Mouse (Mus musculus) liver, adult 2 months (tissue): Measurements from ENCODE around the gene Ralgps1. TPM values are rescaled to one million over a fixed set of nuclear protein-coding genes. Genes with fewer than 3 reads are reported as not detected.
"Not testable (repeated sequence)": the region's sequence is repeated elsewhere in the genome, so short reads cannot be mapped to it uniquely, and the experiment has no call there.

Source experiments
- DNase-seq: peaks from one replicate; pipeline ENCODE4 v3.0.0-alpha.2; 2011; ENCODE audit warnings: low read depth, low spot score; ENCODE audit errors: extremely low read depth
- H3K27ac ChIP-seq: fragments of 200-500 bp; replicated peaks from 2 replicates; pipeline ENCODE4 v1.5.1; 2012; ENCODE audit warnings: low read depth, mild to moderate bottlenecking, control low read depth, inconsistent platforms, low read length; ENCODE audit not compliant: insufficient read depth
- H3K27me3 ChIP-seq: fragments of 200-500 bp; 2 replicates; pipeline ENCODE4 v1.6.1; 2012; ENCODE audit warnings: mild to moderate bottlenecking, moderate library complexity, low read length, inconsistent platforms; ENCODE audit not compliant: control insufficient read depth, insufficient read depth
- H3K36me3 ChIP-seq: fragments of 200-500 bp; 2 replicates; pipeline ENCODE4 v1.6.1; 2012; ENCODE audit warnings: low read length, inconsistent platforms; ENCODE audit not compliant: control insufficient read depth, insufficient read depth
- H3K4me1 ChIP-seq: fragments of 200-500 bp; 2 replicates; pipeline ENCODE4 v1.6.1; 2011; ENCODE audit warnings: low read length; ENCODE audit not compliant: control insufficient read depth, insufficient read depth
- H3K4me3 ChIP-seq: fragments of 200-500 bp; 2 replicates; pipeline ENCODE4 v1.5.1; 2011; ENCODE audit warnings: low read depth, mild to moderate bottlenecking, control low read depth, low read length, moderate library complexity; ENCODE audit not compliant: insufficient read depth
- H3K79me2 ChIP-seq: fragments of 200-500 bp; 2 replicates; pipeline ENCODE4 v1.6.1; 2012; ENCODE audit warnings: inconsistent platforms, mild to moderate bottlenecking, low read length, moderate library complexity; ENCODE audit not compliant: control insufficient read depth, insufficient read depth
- H3K9ac ChIP-seq: fragments of 200-500 bp; 2 replicates; pipeline ENCODE4 v1.6.1; 2012; ENCODE audit warnings: low read depth, mild to moderate bottlenecking, control low read depth, inconsistent platforms, low read length
- CTCF ChIP-seq: fragments of 200-500 bp; IDR thresholded peaks from 2 replicates; pipeline ENCODE4 v1.5.1; 2011; ENCODE audit warnings: low read depth, low read length, control low read depth
- POLR2A ChIP-seq: fragments of 200-500 bp; IDR thresholded peaks from 2 replicates; pipeline ENCODE4 v1.6.1; 2011; ENCODE audit warnings: low read length, control low read depth; ENCODE audit not compliant: insufficient read depth; ENCODE audit errors: extremely low read depth
- WGBS: fragments of 180-500 bp; shearing (Covaris S2); methylation state at CpG from one replicate; pipeline ENCODE4 v1.1.7; 2018; 5-methylcytosine and 5-hydroxymethylcytosine counted together
- polyA plus RNA-seq: library from polyadenylated mRNA; depleted of rRNA; stranded (reverse); fragments of >200 nt; gene quantifications from 2 replicates; pipeline ENCODE4 v1.2.3, GENCODE M21; 2012
- total RNA-seq: library from RNA; depleted of rRNA; stranded (reverse); fragments of >200 nt; gene quantifications from 2 replicates; pipeline ENCODE4 v1.2.3, GENCODE M21; 2014

Gene Ralgps1
- total and polyA plus RNA-seq, 2 experiments, result 2.6 to 3.3 TPM

DNA sequence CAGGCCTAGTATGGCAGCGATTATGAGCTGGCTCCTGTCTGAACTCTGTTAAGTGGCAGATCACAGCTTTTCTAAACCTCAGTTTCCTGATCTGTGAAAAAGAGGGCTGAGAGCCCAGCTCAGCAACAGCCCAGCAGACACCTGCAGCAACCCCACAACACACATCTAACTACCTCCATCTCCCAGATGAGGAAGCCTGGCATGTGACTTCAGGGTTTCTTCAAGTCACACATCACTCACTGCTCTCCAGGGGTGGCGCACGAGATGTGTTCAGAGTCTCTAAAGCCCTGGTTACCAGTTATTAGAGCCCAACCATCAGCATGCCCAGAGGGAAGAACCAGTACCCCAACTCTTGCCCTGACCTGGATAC, 153.9 kb downstream of the Ralgps1 start:
- Histone ChIP-seq H3K4me1 (0 out of 2 replicates have a peak, but pooled peaks cover 5% of the 10 kb centered on the region), H3K4me3 (0 out of 2 replicates have a peak overlapping the region, but pooled peaks have one; percentile 10), H3K36me3 (no peaks in the 10 kb centered on the region), H3K27ac (peak overlapping the region; percentile 12; the same call in 1 of the 2 replicates), H3K79me2 (no peaks in the 10 kb centered on the region), H3K27me3 (no peaks in the 10 kb centered on the region), H3K9ac (peak overlapping the region; percentile 25; the same call in 1 of the 2 replicates)
- WGBS, result 75% methylated on average over 3 of the region's 3 CpGs
- DNase-seq, result no peak
- no peak for TF ChIP-seq POLR2A
- no peak for TF ChIP-seq CTCF

DNA sequence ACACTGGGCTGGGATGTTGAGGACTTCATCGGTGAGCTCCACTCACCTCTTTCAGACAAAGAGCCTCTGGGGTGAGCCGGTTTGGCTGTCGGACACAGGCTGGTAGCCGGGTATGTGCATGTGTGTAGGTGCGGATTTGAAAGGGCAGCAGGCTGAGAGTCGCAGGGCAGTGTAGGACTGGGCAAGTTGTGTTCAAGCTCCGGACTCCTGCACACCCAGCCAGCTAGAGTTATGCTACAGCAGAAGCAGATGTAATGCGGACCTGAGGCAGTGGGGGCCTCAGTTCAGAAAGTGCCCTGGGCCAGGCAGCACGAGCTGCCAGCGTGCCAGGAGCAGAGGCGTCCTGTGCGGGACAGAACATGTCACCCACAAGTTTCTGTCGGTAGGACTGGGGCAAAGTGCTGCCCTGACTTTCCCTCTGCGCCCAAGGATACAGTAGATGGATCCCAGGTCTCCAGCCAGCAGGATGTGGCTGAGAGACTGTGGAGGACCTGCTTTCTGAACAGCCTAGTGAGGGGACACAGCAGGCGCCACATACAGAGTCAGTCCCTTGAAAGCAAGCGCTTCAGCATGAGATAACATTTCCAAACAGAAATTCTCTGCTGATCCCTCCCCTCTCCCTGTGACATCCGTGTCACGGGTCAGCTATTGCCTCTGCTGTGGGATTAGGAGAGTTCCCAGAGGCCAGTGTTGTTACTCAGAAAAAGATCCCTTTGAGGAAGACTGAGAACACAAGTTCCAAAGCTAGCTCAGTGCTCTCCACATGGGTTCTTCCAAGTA, 154.5 kb downstream of the Ralgps1 start:
- Histone ChIP-seq H3K4me1 (0 out of 2 replicates have a peak, but pooled peaks cover 5% of the 10 kb centered on the region), H3K79me2 (no peaks in the 10 kb centered on the region), H3K4me3 (peak overlapping the region; percentile 46), H3K9ac (peak overlapping the region; percentile 54), H3K27me3 (no peaks in the 10 kb centered on the region), H3K36me3 (no peaks in the 10 kb centered on the region), H3K27ac (peak overlapping the region; percentile 25; the same call in 1 of the 2 replicates)
- DNase-seq, result no peak
- TF ChIP-seq POLR2A (no peak), CTCF (no peak)
- WGBS, result 56% methylated on average over 18 of the region's 18 CpGs

DNA sequence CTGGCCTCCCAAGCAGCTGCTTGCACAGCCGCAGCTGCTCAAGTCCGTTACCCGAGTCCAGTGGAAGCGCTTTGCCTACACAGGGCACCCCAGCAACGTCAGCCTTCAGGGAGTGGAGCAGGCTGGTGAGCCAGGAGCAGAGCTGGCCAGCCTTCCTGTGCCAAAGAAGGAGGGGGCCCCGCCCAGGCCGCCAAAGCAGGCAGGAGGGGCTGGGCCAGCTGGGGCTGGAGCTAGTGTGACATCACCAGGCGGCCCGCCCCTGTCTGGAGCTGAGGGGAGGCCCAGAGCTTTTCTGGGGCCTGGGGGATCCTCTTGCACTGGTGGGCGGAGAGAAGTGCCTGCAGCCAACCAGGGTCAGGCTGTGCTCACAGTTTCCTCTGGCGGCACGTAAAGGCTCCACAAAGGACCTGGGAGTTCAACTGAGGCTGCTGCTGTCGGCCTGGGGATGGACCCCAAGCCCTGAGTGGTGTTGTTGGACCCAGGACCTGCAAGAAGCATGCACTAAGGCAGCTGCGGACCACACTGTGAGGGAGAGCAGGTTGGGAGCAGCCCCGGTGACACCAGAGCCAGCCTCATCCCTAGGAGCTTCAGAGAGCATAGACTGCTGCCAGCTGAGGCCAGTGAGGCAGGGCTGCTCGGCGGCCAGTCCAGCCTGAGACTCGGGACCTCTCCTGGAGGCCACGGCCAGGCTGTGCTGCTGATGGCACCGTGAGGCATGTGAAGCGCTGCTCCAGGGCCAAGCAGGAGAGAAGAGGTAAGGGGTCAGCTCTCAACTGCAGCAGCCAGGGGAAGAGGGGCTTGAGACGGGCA, 155.4 kb downstream of the Ralgps1 start, which contains the start of gene Angptl2:
Gene Angptl2 (plus strand): TSS at position 370 of the 810 bp plus-strand sequence.
- TF ChIP-seq CTCF (no peak), POLR2A (no peak)
- 0 out of 2 replicates have a peak, but pooled peaks cover 5% of the 10 kb centered on the region for H3K4me1 ChIP-seq

DNA sequence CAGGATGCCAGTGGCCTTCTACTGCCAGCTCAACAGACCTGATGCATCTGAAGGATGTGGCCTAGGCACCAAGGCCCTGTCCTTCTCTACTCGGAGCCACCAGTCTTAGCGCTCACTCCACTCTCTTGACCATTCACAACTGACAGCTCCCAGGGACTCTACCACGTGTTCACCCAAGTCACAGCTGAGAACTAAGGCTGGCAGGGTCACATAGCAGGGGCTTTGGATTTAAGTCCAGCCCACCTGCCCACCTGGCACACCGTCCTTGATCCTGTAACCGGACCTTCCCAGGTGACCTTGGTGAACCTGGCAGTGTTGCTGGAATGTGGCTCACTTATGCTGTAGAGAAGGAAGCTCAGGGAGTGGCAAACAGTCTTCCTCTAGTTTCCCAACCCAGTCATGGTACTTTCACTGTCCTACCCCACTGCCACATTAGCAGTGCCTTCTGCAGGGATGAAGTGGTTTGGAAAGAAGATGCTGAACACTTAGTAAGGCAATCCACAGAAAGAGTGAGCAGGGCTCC, 156.0 kb downstream of the Ralgps1 start:
- 0 out of 2 replicates have a peak, but pooled peaks cover 5% of the 10 kb centered on the region for H3K4me1 ChIP-seq
- no peaks in the 10 kb centered on the region for H3K36me3 ChIP-seq
- no peaks in the 10 kb centered on the region for H3K27me3 ChIP-seq
- DNase-seq, result no peak
- 75% methylated on average over 5 of the region's 5 CpGs for WGBS
- no peak overlapping the region for H3K27ac ChIP-seq
- TF ChIP-seq CTCF (no peak), POLR2A (no peak)
- peak overlapping the region; percentile 17; the same call in 1 of the 2 replicates for H3K9ac ChIP-seq
- H3K4me3 ChIP-seq, result no peak overlapping the region
- H3K79me2 ChIP-seq, result no peaks in the 10 kb centered on the region

More for the DNA sequence above, 155.4 kb downstream of the Ralgps1 start, which contains the start of gene Angptl2:
- Histone ChIP-seq H3K27me3 (no peaks in the 10 kb centered on the region), H3K9ac (peak within 1 kb of the TSS; percentile 54), H3K4me3 (peak within 1 kb of the TSS; percentile 46), H3K27ac (peak within 1 kb of the TSS; percentile 25; the same call in 1 of the 2 replicates), H3K79me2 (no peaks in the 10 kb centered on the region), H3K36me3 (no peaks in the 10 kb centered on the region)
- peak; percentile 54 for DNase-seq
- WGBS, result 38% methylated on average over 22 of the region's 22 CpGs

DNA sequence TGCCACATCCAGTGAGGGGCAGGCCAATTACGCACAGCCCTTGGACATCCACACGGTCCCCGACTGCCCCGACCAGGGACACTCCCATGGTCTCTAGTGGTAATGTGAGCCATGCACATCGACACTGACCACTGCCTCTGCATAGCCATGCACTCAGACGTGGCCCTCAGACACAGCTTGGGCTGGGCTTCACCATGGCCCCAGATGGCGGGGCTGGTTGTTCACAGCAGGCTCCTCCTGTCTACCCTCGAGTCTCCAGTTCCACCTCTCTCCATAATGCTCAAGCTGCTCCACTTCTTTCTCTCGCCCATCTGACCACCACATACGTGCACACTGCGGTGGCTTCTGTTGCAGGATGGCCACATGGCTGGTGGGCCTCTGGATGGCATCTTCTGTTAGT, 160.0 kb downstream of the Ralgps1 start:
- H3K79me2 ChIP-seq, H3K36me3 ChIP-seq, H3K4me3 ChIP-seq, DNase-seq, H3K4me1 ChIP-seq, H3K27me3 ChIP-seq, H3K9ac ChIP-seq, H3K27ac ChIP-seq: not testable (repeated sequence)
- 84% methylated on average over 11 of the region's 11 CpGs for WGBS
